Mouse (Mus musculus): ENCODE data around the gene Tlk1. TPM values are rescaled to one million over a fixed set of nuclear protein-coding genes. Genes with fewer than 3 reads are reported as not detected.

Tlk1 gene
- polyA plus RNA-seq, 1 experiment from 2014 or later = 36.4 TPM

GRCm38 (mm10) chr2:70752149-70752548, 73.4 kb downstream of the Tlk1 start:
- H3K36me3 ChIP-seq (ENCODE audit: insufficient read depth) = peaks cover 43% of the 10 kb centered on the region; the same call in 1 of the 2 replicates
- H3K27ac ChIP-seq (ENCODE audit: low read depth) = no peak overlapping the region
- H3K4me2 ChIP-seq = no peak overlapping the region
- TF ChIP-seq CTCF (IDR thresholded peaks at IDR 0.05; ENCODE audit: low read depth) = no peak
- no peaks in the 10 kb centered on the region for H3K27me3 ChIP-seq (ENCODE audit: insufficient read depth, low read length)
- 93% methylated on average over 5 of the region's 5 CpGs for WGBS
- no peaks in the 10 kb centered on the region for H3K9me3 ChIP-seq (ENCODE audit: low read depth, low read length)
- ATAC-seq (ENCODE audit: insufficient read depth) = no peak
- DNase-seq = no peak
- H3K4me1 ChIP-seq (ENCODE audit: insufficient read depth) = no peaks in the 10 kb centered on the region
- no peak overlapping the region for H3K4me3 ChIP-seq (ENCODE audit: low read depth, low read length)
- H3K9ac ChIP-seq = no peak overlapping the region

- ATAC-seq (ENCODE audit: insufficient read depth) (no peak), DNase-seq (no peak)
- peaks cover 42% of the 10 kb centered on the region; the same call in 1 of the 2 replicates for H3K36me3 ChIP-seq (ENCODE audit: insufficient read depth)
- no peaks in the 10 kb centered on the region for H3K4me1 ChIP-seq (ENCODE audit: insufficient read depth)
- no peak for TF ChIP-seq CTCF (IDR thresholded peaks at IDR 0.05; ENCODE audit: low read depth)
- no peaks in the 10 kb centered on the region for H3K27me3 ChIP-seq (ENCODE audit: insufficient read depth, low read length)
- 95% methylated on average over 2 of the region's 2 CpGs for WGBS
- no peak overlapping the region for H3K4me3 ChIP-seq (ENCODE audit: low read depth, low read length)
- no peak overlapping the region for H3K4me2 ChIP-seq
- no peak overlapping the region for H3K27ac ChIP-seq (ENCODE audit: low read depth)
- no peaks in the 10 kb centered on the region for H3K9me3 ChIP-seq (ENCODE audit: low read depth, low read length)
- H3K9ac ChIP-seq = no peak overlapping the region
Observed at GRCm38 (mm10) chr2:70751655-70752054, 73.9 kb downstream of the Tlk1 start.

GRCm38 (mm10) chr2:70742588-70742987, 82.9 kb downstream of the Tlk1 start:
- 85% methylated on average over 2 of the region's 2 CpGs for WGBS
- Histone ChIP-seq H3K4me1 (ENCODE audit: insufficient read depth) (no peaks in the 10 kb centered on the region), H3K4me2 (no peak overlapping the region), H3K27me3 (ENCODE audit: insufficient read depth, low read length) (no peaks in the 10 kb centered on the region), H3K36me3 (ENCODE audit: insufficient read depth) (peaks cover 66% of the 10 kb centered on the region), H3K4me3 (ENCODE audit: low read depth, low read length) (no peak overlapping the region), H3K9me3 (ENCODE audit: low read depth, low read length) (no peaks in the 10 kb centered on the region), H3K27ac (ENCODE audit: low read depth) (no peak overlapping the region), H3K9ac (no peak overlapping the region)
- ATAC-seq (ENCODE audit: insufficient read depth) (no peak), DNase-seq (no peak)
- no peak for TF ChIP-seq CTCF (IDR thresholded peaks at IDR 0.05; ENCODE audit: low read depth)

GRCm38 (mm10) chr2:70741901-70742300, 83.6 kb downstream of the Tlk1 start:
- no peaks in the 10 kb centered on the region for H3K4me1 ChIP-seq (ENCODE audit: insufficient read depth)
- ATAC-seq (ENCODE audit: insufficient read depth) = no peak
- DNase-seq = no peak
- WGBS = 94% methylated on average over 5 of the region's 5 CpGs
- H3K27me3 ChIP-seq (ENCODE audit: insufficient read depth, low read length) = no peaks in the 10 kb centered on the region
- H3K9ac ChIP-seq = no peak overlapping the region
- TF ChIP-seq CTCF (IDR thresholded peaks at IDR 0.05; ENCODE audit: low read depth) = no peak
- no peak overlapping the region for H3K4me3 ChIP-seq (ENCODE audit: low read depth, low read length)
- H3K4me2 ChIP-seq = no peak overlapping the region
- H3K36me3 ChIP-seq (ENCODE audit: insufficient read depth) = peaks cover 69% of the 10 kb centered on the region
- H3K9me3 ChIP-seq (ENCODE audit: low read depth, low read length) = no peaks in the 10 kb centered on the region
- no peak overlapping the region for H3K27ac ChIP-seq (ENCODE audit: low read depth)

- Histone ChIP-seq H3K9ac (no peak overlapping the region), H3K4me2 (no peak overlapping the region), H3K27ac (ENCODE audit: low read depth) (no peak overlapping the region), H3K36me3 (ENCODE audit: insufficient read depth) (peaks cover 59% of the 10 kb centered on the region), H3K27me3 (ENCODE audit: insufficient read depth, low read length) (no peaks in the 10 kb centered on the region), H3K9me3 (ENCODE audit: low read depth, low read length) (no peaks in the 10 kb centered on the region), H3K4me3 (ENCODE audit: low read depth, low read length) (no peak overlapping the region), H3K4me1 (ENCODE audit: insufficient read depth) (no peaks in the 10 kb centered on the region)
- TF ChIP-seq CTCF (IDR thresholded peaks at IDR 0.05; ENCODE audit: low read depth) = no peak
- WGBS = 64% methylated on average over 5 of the region's 5 CpGs
- ATAC-seq (ENCODE audit: insufficient read depth) (no peak), DNase-seq (no peak)
Observed at GRCm38 (mm10) chr2:70736008-70736407, 89.5 kb downstream of the Tlk1 start.

- Histone ChIP-seq H3K9ac (no peak overlapping the region), H3K36me3 (ENCODE audit: insufficient read depth) (peaks cover 58% of the 10 kb centered on the region), H3K4me3 (ENCODE audit: low read depth, low read length) (no peak overlapping the region), H3K4me2 (no peak overlapping the region), H3K4me1 (ENCODE audit: insufficient read depth) (no peaks in the 10 kb centered on the region), H3K9me3 (ENCODE audit: low read depth, low read length) (no peaks in the 10 kb centered on the region), H3K27ac (ENCODE audit: low read depth) (no peak overlapping the region), H3K27me3 (ENCODE audit: insufficient read depth, low read length) (no peaks in the 10 kb centered on the region)
- no peak for TF ChIP-seq CTCF (IDR thresholded peaks at IDR 0.05; ENCODE audit: low read depth)
- 77% methylated on average over 4 of the region's 4 CpGs for WGBS
- DNase-seq = no peak
- no peak for ATAC-seq (ENCODE audit: insufficient read depth)
Observed at GRCm38 (mm10) chr2:70735534-70735933, 90.0 kb downstream of the Tlk1 start.

GRCm38 (mm10) chr2:70727089-70727488, 98.4 kb downstream of the Tlk1 start:
- Histone ChIP-seq H3K9ac (no peak overlapping the region), H3K36me3 (ENCODE audit: insufficient read depth) (peaks cover 32% of the 10 kb centered on the region), H3K9me3 (ENCODE audit: low read depth, low read length) (no peaks in the 10 kb centered on the region), H3K4me2 (no peak overlapping the region), H3K4me1 (ENCODE audit: insufficient read depth) (peaks cover 4% of the 10 kb centered on the region; the same call in 1 of the 2 replicates), H3K27ac (ENCODE audit: low read depth) (no peak overlapping the region), H3K27me3 (ENCODE audit: insufficient read depth, low read length) (no peaks in the 10 kb centered on the region), H3K4me3 (ENCODE audit: low read depth, low read length) (no peak overlapping the region)
- WGBS = 73% methylated on average over 2 of the region's 2 CpGs
- no peak for TF ChIP-seq CTCF (IDR thresholded peaks at IDR 0.05; ENCODE audit: low read depth)
- DNase-seq (no peak), ATAC-seq (ENCODE audit: insufficient read depth) (no peak)

Data from lung, embryonic 14.5 days (tissue).